Mouse (Mus musculus) MEL (cell line): ENCODE data around the gene Palmd.

Source experiments
- BHLHE40 ChIP-seq: IDR thresholded peaks from 2 replicates; pipeline ENCODE4 v1.6.1; 2012; ENCODE audit warnings: low read depth, mild to moderate bottlenecking, inconsistent platforms, low read length, improper control_type of control experiment, borderline replicate concordance
- CHD1 ChIP-seq: IDR thresholded peaks from 2 replicates; pipeline ENCODE4 v1.6.1; 2012; ENCODE audit warnings: low read depth, mild to moderate bottlenecking, inconsistent platforms, low read length, improper control_type of control experiment
- CHD2 ChIP-seq: IDR thresholded peaks from 2 replicates; pipeline ENCODE4 v1.6.1; 2011; ENCODE audit warnings: low read length, improper control_type of control experiment
- CTCF ChIP-seq, 3 experiments: IDR thresholded peaks in 2 of 3; conservative IDR thresholded peaks in 1 of 3; 2 replicates each; pipeline ENCODE4 v1.5.1; 2011 to 2012; ENCODE audit warnings: low read length in 3 of 3, low read depth in 2 of 3, mild to moderate bottlenecking in 2 of 3, improper control_type of control experiment in 1 of 3, inconsistent platforms in 1 of 3, mixed read lengths in 1 of 3, moderate library complexity in 1 of 3; ENCODE audit not compliant: control insufficient read depth in 1 of 3, insufficient read depth in 1 of 3, poor library complexity in 1 of 3, severe bottlenecking in 1 of 3
- EP300 ChIP-seq, 2 experiments: IDR thresholded peaks; 2 replicates each; pipeline ENCODE4 v1.6.1; 2011; ENCODE audit warnings: improper control_type of control experiment in 2 of 2, low read length in 2 of 2, low read depth in 1 of 2, mild to moderate bottlenecking in 1 of 2
- GATA1 ChIP-seq: IDR thresholded peaks from 2 replicates; pipeline ENCODE4 v1.6.1; 2011; ENCODE audit warnings: low read depth, low read length, improper control_type of control experiment
- MYC ChIP-seq: IDR thresholded peaks from 2 replicates; pipeline ENCODE4 v1.6.1; 2011; ENCODE audit warnings: low read depth, mild to moderate bottlenecking, low read length, improper control_type of control experiment, moderate library complexity
- POLR2A ChIP-seq, 2 experiments: IDR thresholded peaks; 2 replicates each; pipeline ENCODE4 v1.6.1; 2011 to 2012; ENCODE audit warnings: low read length in 2 of 2, mild to moderate bottlenecking in 2 of 2, control low read depth in 1 of 2, improper control_type of control experiment in 1 of 2, low read depth in 1 of 2, moderate library complexity in 1 of 2; ENCODE audit not compliant: control insufficient read depth in 1 of 2, insufficient read depth in 1 of 2, poor library complexity in 1 of 2
- POLR2AphosphoS2 ChIP-seq: IDR thresholded peaks from 2 replicates; pipeline ENCODE4 v1.6.1; 2011; ENCODE audit warnings: low read length, improper control_type of control experiment
- USF2 ChIP-seq, 2 experiments: IDR thresholded peaks; 2 replicates each; pipeline ENCODE4 v1.6.1; 2011 to 2012; ENCODE audit warnings: improper control_type of control experiment in 2 of 2, low read length in 2 of 2, borderline replicate concordance in 1 of 2, inconsistent platforms in 1 of 2, low read depth in 1 of 2, mild to moderate bottlenecking in 1 of 2; ENCODE audit not compliant: insufficient read depth in 1 of 2
- ZMIZ1 ChIP-seq: IDR thresholded peaks from 2 replicates; pipeline ENCODE4 v1.6.1; 2012; ENCODE audit warnings: low read depth, mild to moderate bottlenecking, inconsistent platforms, low read length, improper control_type of control experiment, moderate library complexity

DNA sequence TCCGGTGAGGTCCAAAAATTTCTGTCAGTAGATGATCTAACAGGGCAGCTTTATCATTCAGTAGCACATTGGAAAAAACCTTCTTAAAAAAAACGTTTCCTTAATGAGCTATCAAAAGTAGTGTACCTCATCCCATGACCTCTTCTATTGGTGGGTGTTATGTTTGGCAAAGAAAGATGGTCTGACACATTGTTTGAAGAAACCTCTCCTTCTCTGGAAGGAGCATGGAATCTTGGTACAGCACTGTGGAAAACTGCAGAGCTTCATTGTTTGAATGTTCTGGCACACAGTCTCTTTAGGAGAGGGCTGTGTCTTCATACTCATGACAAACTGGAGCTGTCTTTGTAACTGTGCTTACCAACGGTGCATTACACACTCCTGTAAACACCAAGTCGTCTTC, 5.6 kb downstream of the Palmd start:
- TF ChIP-seq CHD1 (no peak), USF2 (IDR thresholded peaks at IDR 0.05; ENCODE audit: borderline replicate concordance in 1 of 2, insufficient read depth in 1 of 2, low read depth in 1 of 2, low read length in 2 of 2) (no peak), EP300 (IDR thresholded peaks at IDR 0.05; ENCODE audit: low read depth in 1 of 2, low read length in 2 of 2) (no peak), POLR2AphosphoS2 (no peak), MYC (no peak), BHLHE40 (no peak), GATA1 (no peak), ZMIZ1 (no peak), CHD2 (no peak), CTCF (IDR thresholded peaks at IDR 0.05 in 2 of 3, conservative IDR thresholded peaks at IDR 0.05 in 1 of 3; ENCODE audit: control insufficient read depth in 1 of 3, insufficient read depth in 1 of 3, low read depth in 2 of 3, low read length in 3 of 3, poor library complexity in 1 of 3, severe bottlenecking in 1 of 3) (no peak), POLR2A (IDR thresholded peaks at IDR 0.05; ENCODE audit: control insufficient read depth in 1 of 2, insufficient read depth in 1 of 2, low read depth in 1 of 2, low read length in 2 of 2, poor library complexity in 1 of 2) (no peak)
